Mouse (Mus musculus) adrenal gland (tissue): ENCODE data around the gene Eif2ak3.
"Not testable (repeated sequence)": the region's sequence is repeated elsewhere in the genome, so short reads cannot be mapped to it uniquely, and the experiment has no call there.

Experiments
- intact Hi-C: fragments of 180-260 bp; cut with DNase I; formaldehyde crosslinking; loops from one replicate; pipeline ENCODE4 v1.15.1; 2025
- long read RNA-seq, 2 experiments: library from polyadenylated mRNA; unstranded; transcript quantifications; one replicate each; pipeline ENCODE4 v2.0.0; 2020; ENCODE audit warnings: borderline replicate concordance in 1 of 2; ENCODE audit not compliant: insufficient replicate concordance in 1 of 2

The Eif2ak3 gene
- long read RNA-seq, experiment 1, partial matches to known transcripts = 2 of 2 reads
- long read RNA-seq, experiment 1, other reads (novel, unspliced or antisense) = 0 of 2 reads
- long read RNA-seq, experiment 2, full-length matches to known transcripts = 2 of 5 reads
- long read RNA-seq, experiment 2, partial matches to known transcripts = 2 of 5 reads
- long read RNA-seq, experiment 2, other reads (novel, unspliced or antisense) = 1 of 5 reads

DNA sequence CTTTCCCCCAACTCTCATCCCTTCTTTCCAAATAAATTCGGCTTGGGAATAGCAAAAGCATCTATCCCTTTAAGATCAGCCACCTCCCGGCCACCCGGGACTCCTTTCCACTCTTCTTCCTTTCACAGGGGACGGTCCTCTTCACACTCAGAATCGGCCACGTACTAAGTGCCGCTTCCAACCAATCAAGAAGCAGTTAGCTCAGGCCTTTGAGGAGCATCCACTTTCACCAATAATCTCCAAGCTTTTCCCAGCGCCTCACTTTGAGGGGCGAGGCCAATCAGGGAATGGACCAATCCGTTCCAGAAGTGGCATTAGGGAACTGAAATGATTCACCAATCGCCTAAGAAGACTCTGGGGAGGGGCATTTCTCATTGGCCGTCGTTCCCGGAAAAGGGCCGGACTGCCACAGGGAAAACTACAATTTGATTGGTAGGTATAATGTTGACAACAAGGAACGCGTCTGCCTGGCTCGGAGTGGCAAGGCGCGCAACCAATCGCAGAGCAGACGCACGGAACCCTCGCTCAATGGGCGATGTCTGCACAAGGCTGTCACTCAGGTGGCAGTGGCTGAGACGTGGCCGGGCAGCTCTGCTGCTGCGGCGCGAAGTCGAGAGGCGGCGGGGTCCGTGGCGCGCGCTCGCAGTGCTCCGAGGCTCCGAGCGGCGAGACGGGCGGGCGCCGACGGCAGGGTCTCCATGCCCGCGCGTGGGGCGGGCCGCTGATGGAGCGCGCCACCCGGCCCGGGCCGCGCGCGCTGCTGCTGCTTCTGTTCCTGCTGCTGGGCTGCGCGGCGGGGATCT is at the start of gene Eif2ak3:
Gene Eif2ak3, plus strand, starts transcription at position 514 of the 803 bp plus-strand sequence.
- intact Hi-C loops = no loop called here

GRCm38 (mm10) chr6:70796940-70797339 is 47.4 kb upstream of the Eif2ak3 start:
- intact Hi-C loops = no loop called here

DNA sequence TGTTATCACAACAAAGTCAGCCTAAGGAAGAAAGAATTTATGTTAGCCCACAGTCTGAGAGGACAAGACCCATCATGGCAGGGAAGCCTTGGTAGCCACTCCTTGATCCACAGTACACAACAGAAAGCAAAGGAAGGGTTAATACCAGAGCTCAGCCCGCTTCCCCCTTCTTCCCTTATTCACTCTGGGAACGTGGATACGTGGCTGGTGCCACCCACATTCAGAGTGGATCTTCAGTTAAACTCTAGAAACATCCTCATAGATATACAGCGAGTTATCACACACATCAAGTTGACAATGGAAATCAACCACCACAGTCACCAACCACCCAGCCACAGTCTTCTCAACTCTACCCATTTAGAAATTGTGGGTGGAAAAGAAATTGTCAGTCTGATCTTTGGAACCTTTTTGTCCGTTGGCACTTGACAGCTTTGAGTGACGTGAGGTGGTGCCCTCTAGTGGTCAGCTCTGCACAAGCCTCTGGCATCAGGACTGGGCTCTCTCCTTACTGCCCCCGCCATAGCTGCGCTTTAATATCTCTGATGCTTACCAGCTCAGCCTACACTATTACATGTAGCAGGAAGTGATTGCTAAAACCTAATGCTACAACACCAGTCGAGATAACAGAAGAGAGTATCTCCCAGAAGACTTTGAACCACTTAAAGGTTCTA is 46.6 kb upstream of the Eif2ak3 start:
- intact Hi-C loops = no loop called here

GRCm38 (mm10) chr6:70804632-70805031 is 39.7 kb upstream of the Eif2ak3 start:
- intact Hi-C loops = no loop called here

DNA sequence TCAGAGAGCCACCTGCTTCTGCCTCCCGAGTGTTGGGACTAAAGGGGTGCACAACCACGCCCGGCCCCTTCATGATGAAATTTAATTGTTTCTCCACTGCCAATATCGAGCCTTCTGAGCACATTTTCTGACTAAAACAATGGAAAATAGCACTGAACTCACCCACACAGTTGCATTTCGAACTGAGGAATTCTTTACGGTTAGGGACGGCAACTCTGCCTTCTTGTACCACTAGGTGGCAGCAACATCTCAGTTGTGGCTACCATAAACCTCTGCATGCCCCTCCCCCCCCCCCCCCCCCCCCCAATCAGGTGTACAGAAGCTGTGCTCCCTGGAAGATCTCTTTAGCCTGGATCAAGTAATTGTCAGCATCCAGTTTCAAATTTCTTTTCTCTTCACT is 39.0 kb upstream of the Eif2ak3 start:
- intact Hi-C loops = no loop called here

- intact Hi-C loops = no loop called here
Observed at GRCm38 (mm10) chr6:70805820-70806513, 38.3 kb upstream of the Eif2ak3 start.

DNA sequence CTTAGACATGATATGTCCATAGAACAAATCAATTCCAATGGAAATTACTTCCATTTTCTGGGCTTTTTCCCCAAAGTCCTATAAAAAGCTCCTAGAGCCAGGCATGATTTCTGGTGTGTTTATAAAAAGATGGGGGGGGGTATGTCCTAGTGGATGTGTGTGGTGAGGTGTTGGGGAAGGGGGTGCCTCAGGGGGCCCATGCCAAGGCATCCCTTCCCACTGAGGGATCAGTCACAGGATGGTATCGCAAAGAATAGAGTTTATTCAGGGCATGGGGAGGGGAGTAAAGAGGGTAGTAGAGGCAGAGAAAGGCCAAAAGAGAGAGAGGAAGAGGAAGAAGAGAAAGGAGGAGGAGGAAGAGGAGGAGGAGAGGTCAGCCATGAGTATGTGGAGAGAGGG is 37.8 kb upstream of the Eif2ak3 start:
- intact Hi-C loops = no loop called here

DNA sequence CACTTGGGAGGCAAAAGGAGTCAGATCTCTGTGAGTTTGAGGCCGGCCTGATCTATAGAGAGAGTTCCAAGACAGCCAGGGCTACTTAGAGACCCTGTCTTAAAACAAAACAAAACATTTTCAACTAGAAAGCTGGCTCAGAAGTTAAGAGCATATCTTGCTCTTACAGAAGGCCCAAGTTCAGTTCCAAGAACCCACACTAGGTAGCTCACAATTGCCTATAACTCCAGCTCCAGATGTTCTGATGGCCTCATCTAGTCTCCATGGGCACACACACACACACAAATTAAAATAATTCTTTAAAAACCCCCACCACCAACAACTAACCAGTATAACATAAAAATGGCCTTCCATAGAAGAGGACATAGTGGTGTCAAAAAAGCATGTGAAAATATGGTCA is 33.8 kb upstream of the Eif2ak3 start:
- intact Hi-C loops = no loop called here

DNA sequence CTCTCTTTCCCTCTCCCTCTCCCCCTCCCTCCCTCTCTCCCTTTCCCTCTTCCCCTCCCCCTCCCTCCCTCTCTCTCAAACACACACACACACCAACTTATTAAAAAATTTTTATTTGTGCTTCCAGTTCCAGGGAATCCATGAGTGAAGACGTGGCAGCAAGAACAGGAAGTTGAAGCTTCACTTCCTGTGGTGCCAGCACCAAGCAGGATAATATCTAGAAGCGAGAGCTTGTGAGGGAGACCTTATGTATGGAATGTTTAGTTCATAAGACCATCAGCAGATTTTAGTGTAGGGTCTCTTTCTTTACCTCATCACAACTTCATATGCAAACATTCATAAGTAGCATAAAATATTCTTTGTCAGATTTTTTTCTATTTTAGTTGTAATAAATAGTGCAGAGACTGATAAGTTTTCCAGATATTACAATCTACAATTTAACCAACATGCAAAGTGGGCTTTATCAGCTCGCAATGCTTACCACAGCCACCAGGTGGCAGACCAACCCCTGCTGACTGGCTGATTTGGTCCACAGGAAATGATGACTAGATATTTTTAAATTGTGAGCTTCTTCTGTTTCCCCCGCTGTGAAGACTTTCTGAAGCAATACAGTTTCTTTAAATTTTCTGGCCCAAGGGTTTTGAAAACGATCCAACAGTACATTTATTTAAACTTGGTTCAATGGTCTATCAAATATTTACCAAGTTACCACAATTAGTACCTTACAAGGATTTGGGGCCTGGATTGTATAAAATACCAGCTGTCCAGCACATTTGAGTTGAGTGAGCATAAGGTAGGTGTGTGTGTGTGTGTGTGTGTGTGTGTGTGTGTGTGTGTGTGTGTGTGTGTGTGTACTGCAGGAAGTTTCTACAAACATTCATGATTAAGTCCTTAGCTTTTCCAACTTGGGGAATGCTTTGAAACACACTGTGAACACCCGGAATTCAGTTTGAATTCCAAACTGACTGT is 32.5 kb upstream of the Eif2ak3 start:
- intact Hi-C loops = loop anchor here (1.0 kb wide), 1 partner anchor 68 kb away; no protein-coding TSS in a partner anchor

GRCm38 (mm10) chr6:70812526-70812895 is 31.8 kb upstream of the Eif2ak3 start:
- intact Hi-C loops = loop anchor here (1.0 kb wide), 1 partner anchor 68 kb away; no protein-coding TSS in a partner anchor

DNA sequence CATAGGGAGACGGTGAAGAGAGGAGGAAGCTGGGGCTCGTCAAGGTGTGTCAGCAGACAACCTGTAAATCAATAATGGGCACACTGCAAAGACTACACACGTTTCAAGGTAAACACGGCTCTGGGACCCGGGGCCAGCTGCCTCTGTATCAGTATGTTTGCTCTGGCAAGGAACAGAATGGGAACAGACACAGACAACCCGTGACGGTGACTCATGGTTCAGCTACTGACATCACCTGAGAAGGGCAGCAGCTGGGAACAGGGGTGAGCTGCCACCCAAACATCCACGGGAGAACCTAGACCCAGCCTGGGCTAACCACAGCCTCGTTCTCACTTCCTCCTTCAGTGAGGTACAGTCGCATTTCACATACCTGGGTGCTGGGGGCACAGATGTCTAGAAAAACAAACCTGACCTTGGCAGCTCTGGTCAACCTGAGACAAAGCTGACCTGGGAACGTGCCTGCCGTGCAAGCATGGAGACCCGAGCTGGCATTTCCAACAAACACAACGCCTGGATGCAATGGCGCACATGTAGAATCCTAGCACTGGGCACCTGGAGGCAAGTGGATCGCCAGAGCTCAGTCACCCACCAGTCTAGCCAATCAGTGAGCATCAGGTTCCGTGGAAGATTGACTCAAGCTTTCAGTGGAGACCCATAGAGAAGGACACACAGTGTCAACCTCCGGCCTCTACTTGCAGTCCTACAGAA is 30.2 kb upstream of the Eif2ak3 start:
- intact Hi-C loops = no loop called here

- intact Hi-C loops = no loop called here
Observed at GRCm38 (mm10) chr6:70814629-70814950, 29.7 kb upstream of the Eif2ak3 start.

DNA sequence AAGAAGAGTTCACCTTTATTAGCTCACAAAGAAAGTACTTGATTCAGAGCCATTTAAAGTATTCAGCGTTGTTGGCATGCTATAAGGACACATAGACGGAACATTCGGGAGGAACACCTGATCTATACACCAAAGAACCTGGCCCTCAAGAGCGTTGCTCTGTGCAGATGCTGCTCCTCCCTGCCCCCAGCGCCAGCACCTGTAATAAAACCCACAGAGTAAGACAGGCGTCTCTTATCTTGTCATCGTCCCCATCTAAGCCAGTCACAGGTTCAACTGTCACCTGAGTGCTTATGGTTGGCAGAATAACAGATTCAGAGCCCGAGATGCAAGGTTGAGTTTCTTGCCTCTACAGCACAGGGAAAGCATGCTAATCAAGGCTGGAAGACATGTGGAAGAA is 28.8 kb upstream of the Eif2ak3 start:
- intact Hi-C loops = no loop called here

- intact Hi-C loops = no loop called here
Observed at GRCm38 (mm10) chr6:70821566-70821965, 22.7 kb upstream of the Eif2ak3 start.

- intact Hi-C loops = no loop called here
Observed at GRCm38 (mm10) chr6:70822386-70822910, 21.9 kb upstream of the Eif2ak3 start.

DNA sequence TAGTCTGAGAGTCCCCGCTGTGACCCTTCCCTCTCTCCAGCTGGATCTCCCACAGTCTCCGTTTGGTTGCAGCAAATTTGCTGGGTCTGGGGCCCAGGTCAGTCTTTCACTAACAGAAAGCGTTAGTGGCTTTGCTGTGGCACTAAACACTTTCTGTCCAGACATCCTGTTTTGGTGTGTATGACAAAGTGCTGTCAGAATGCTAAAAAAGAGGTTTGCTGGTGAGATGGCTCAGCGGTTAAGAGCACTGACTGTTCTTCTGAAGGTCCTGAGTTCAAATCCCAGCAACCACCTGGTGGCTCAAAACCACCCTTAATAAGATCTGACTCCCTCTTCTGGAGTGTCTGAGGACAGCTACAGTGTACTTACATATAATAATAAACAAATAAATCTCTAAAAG is 21.0 kb upstream of the Eif2ak3 start:
- intact Hi-C loops = not testable (repeated sequence)

DNA sequence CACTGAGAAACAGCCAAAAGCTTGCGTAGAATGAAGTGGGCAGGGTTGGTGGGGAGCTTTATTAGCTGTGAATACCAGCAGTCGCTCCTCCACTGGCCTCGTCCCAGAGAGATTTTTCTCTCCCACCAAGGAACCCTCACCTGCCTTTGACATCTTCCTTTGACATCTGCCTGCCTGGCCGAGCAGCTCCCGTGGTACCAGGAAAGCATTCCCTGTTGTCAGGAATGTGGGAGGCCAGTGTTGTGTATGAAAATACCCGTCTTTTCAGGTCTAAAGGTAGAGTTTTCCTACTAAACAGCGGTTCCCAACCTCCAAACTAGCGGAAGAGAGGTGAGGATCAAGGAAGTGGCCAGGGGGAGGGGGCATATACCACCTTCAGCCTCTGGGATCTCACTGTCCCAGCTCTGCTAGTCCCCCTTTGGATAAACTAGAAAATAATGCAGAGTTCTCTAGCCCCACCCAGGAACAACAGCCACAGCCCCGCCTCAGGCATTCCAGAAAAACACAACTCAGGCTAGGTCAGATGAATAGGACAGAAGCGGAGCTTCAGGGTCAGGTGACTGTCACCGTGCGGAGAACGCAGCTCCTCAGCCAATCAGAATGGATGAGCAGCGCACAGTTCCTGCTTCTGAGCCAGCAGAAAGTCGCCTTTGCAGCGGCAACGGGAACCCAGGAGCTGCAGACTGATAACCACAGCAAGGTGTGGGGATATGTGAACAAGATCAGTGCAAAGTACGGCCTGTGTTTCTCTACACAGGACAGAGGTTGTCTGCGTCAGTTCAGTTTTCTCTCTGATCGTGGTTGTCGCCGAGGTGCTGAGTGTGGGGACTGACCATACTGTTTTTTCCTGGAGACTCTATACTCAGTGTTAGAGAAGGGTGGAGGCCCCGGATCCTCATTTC is 20.0 kb upstream of the Eif2ak3 start:
- intact Hi-C loops = no loop called here

DNA sequence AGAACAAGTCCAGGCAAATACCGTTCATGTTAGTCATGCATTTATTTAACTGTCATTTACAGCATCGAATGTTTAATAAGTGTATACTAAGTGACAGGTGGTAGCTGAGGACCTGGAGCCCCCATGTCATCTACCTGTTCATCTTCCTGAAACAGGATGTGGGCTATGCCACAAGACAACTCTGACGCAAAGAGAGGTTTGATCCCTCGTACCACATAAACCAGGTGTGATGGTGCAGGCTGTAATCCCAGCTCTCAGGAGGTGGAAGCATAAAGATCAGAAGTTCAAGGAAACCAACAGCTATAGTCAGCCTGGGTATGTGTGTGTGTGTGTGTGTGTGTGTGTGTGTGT is 19.4 kb upstream of the Eif2ak3 start:
- intact Hi-C loops = no loop called here

DNA sequence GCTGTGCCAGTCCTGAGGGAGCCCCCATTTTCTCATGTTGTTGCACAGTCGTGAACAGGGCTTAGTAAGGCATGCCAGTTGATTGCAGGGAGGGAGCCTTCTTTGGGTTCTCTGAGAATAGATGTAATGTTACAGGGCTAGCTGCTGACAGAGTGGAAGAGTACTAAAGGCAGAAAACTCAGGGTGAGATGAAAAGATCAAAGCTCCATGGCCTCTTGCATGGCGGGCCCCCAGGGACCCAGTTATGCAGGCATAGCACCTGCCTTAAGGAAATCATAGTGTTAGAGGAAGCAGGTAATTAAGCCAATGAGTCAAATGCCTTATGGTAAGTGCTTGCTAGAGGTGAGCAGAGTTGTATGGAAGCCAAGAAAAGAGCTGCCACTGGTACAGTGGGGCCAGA is 14.9 kb upstream of the Eif2ak3 start:
- intact Hi-C loops = no loop called here
